Mouse (Mus musculus) MEL (cell line): ENCODE results near the gene Igf1r. TPM values are rescaled to one million over a fixed set of nuclear protein-coding genes. Genes with fewer than 3 reads are reported as not detected.
A peak's percentile ranks its signal among the peaks of the same experiment; 100 is the strongest.

Experiments used
- DNase-seq: peaks from one replicate; pipeline ENCODE4 v3.0.0; 2011; ENCODE audit warnings: low read depth, low spot score
- H3K27ac ChIP-seq: 2 replicates; pipeline ENCODE4 v1.5.1; 2012; ENCODE audit warnings: low read depth, mild to moderate bottlenecking, control low read depth, low read length, moderate library complexity; ENCODE audit not compliant: control insufficient read depth
- H3K27me3 ChIP-seq, 2 experiments: fragments of 150-350 bp in 1 of 2; sonication (generic) in 1 of 2; 2 replicates each; pipeline ENCODE4 v1.6.1; 2012; ENCODE audit warnings: low read length in 2 of 2, mild to moderate bottlenecking in 2 of 2, improper control_type of control experiment in 1 of 2, moderate library complexity in 1 of 2; ENCODE audit not compliant: insufficient read depth in 2 of 2, control insufficient read depth in 1 of 2
- H3K36me3 ChIP-seq, 2 experiments: 2 replicates each; pipeline ENCODE4 v1.6.1; 2012 to 2014; ENCODE audit warnings: low read length in 2 of 2, improper control_type of control experiment in 1 of 2, inconsistent platforms in 1 of 2, mild to moderate bottlenecking in 1 of 2; ENCODE audit not compliant: insufficient read depth in 2 of 2, control insufficient read depth in 1 of 2
- H3K4me1 ChIP-seq, 2 experiments: fragments of 150-350 bp in 1 of 2; sonication (generic) in 1 of 2; 2 replicates each; pipeline ENCODE4 v1.6.1; 2012; ENCODE audit warnings: low read length in 2 of 2, improper control_type of control experiment in 1 of 2, mild to moderate bottlenecking in 1 of 2; ENCODE audit not compliant: insufficient read depth in 2 of 2, control insufficient read depth in 1 of 2
- H3K4me3 ChIP-seq, 2 experiments: fragments of 150-350 bp in 1 of 2; sonication (generic) in 1 of 2; 2 replicates each; pipeline ENCODE4 v1.5.1; 2012; ENCODE audit warnings: low read depth in 2 of 2, low read length in 2 of 2, mild to moderate bottlenecking in 2 of 2, moderate library complexity in 2 of 2, control low read depth in 1 of 2, improper control_type of control experiment in 1 of 2; ENCODE audit not compliant: control insufficient read depth in 1 of 2, insufficient read depth in 1 of 2
- H3K79me2 ChIP-seq: 2 replicates; pipeline ENCODE4 v1.6.1; 2012; ENCODE audit warnings: mild to moderate bottlenecking, low read length, moderate library complexity; ENCODE audit not compliant: control insufficient read depth, poor library complexity, insufficient read depth
- H3K9ac ChIP-seq: 2 replicates; pipeline ENCODE4 v1.6.1; 2012; ENCODE audit warnings: low read depth, mild to moderate bottlenecking, control low read depth, low read length, moderate library complexity; ENCODE audit not compliant: control insufficient read depth, poor library complexity, severe bottlenecking
- H3K9me3 ChIP-seq: fragments of 150-350 bp; sonication (generic); replicated peaks from 2 replicates; pipeline ENCODE4 v1.6.1; 2012; ENCODE audit warnings: mild to moderate bottlenecking, low read length, improper control_type of control experiment, moderate library complexity; ENCODE audit not compliant: insufficient read depth
- BHLHE40 ChIP-seq: IDR thresholded peaks from 2 replicates; pipeline ENCODE4 v1.6.1; 2012; ENCODE audit warnings: low read depth, mild to moderate bottlenecking, inconsistent platforms, low read length, improper control_type of control experiment, borderline replicate concordance
- CHD1 ChIP-seq: IDR thresholded peaks from 2 replicates; pipeline ENCODE4 v1.6.1; 2012; ENCODE audit warnings: low read depth, mild to moderate bottlenecking, inconsistent platforms, low read length, improper control_type of control experiment
- CHD2 ChIP-seq: IDR thresholded peaks from 2 replicates; pipeline ENCODE4 v1.6.1; 2011; ENCODE audit warnings: low read length, improper control_type of control experiment
- E2F4 ChIP-seq: IDR thresholded peaks from 2 replicates; pipeline ENCODE4 v1.6.1; 2011; ENCODE audit warnings: low read depth, low read length, improper control_type of control experiment, borderline replicate concordance
- ELF1 ChIP-seq: IDR thresholded peaks from 2 replicates; pipeline ENCODE4 v1.6.1; 2014; ENCODE audit warnings: low read depth, mild to moderate bottlenecking, inconsistent platforms, low read length, improper control_type of control experiment, moderate library complexity
- EP300 ChIP-seq, 2 experiments: IDR thresholded peaks; 2 replicates each; pipeline ENCODE4 v1.6.1; 2011; ENCODE audit warnings: improper control_type of control experiment in 2 of 2, low read length in 2 of 2, low read depth in 1 of 2, mild to moderate bottlenecking in 1 of 2
- ETS1 ChIP-seq: IDR thresholded peaks from 2 replicates; pipeline ENCODE4 v1.6.1; 2012; ENCODE audit warnings: low read depth, mild to moderate bottlenecking, inconsistent platforms, low read length, improper control_type of control experiment, moderate library complexity
- GATA1 ChIP-seq: IDR thresholded peaks from 2 replicates; pipeline ENCODE4 v1.6.1; 2011; ENCODE audit warnings: low read depth, low read length, improper control_type of control experiment
- HCFC1 ChIP-seq: IDR thresholded peaks from 2 replicates; pipeline ENCODE4 v1.6.1; 2012; ENCODE audit warnings: low read depth, mild to moderate bottlenecking, inconsistent platforms, low read length, improper control_type of control experiment, moderate library complexity
- KAT2A ChIP-seq: conservative IDR thresholded peaks from 2 replicates; pipeline ENCODE4 v1.6.1; 2012; ENCODE audit warnings: low read depth, low read length, improper control_type of control experiment, inconsistent platforms
- MAFK ChIP-seq: IDR thresholded peaks from 2 replicates; pipeline ENCODE4 v1.6.1; 2011; ENCODE audit warnings: low read depth, mild to moderate bottlenecking, low read length, improper control_type of control experiment, borderline replicate concordance
- MAZ ChIP-seq: IDR thresholded peaks from 2 replicates; pipeline ENCODE4 v1.6.1; 2012; ENCODE audit warnings: low read depth, mild to moderate bottlenecking, inconsistent platforms, low read length, improper control_type of control experiment
- MEF2A ChIP-seq: IDR thresholded peaks from 2 replicates; pipeline ENCODE4 v1.6.1; 2014; ENCODE audit warnings: low read depth, mild to moderate bottlenecking, inconsistent platforms, low read length, improper control_type of control experiment; ENCODE audit not compliant: poor library complexity, insufficient replicate concordance, severe bottlenecking; ENCODE audit errors: extremely low read depth
- MYB ChIP-seq: IDR thresholded peaks from 2 replicates; pipeline ENCODE4 v1.6.1; 2011; ENCODE audit warnings: mild to moderate bottlenecking, low read depth, low read length, improper control_type of control experiment
- MYC ChIP-seq: IDR thresholded peaks from 2 replicates; pipeline ENCODE4 v1.6.1; 2011; ENCODE audit warnings: low read depth, mild to moderate bottlenecking, low read length, improper control_type of control experiment, moderate library complexity
- NRF1 ChIP-seq: IDR thresholded peaks from 2 replicates; pipeline ENCODE4 v1.6.1; 2014; ENCODE audit warnings: low read depth, mild to moderate bottlenecking, inconsistent platforms, low read length, improper control_type of control experiment, moderate library complexity; ENCODE audit not compliant: poor library complexity, insufficient read depth, severe bottlenecking
- POLR2A ChIP-seq, 2 experiments: IDR thresholded peaks; 2 replicates each; pipeline ENCODE4 v1.6.1; 2011 to 2012; ENCODE audit warnings: low read length in 2 of 2, mild to moderate bottlenecking in 2 of 2, control low read depth in 1 of 2, improper control_type of control experiment in 1 of 2, low read depth in 1 of 2, moderate library complexity in 1 of 2; ENCODE audit not compliant: control insufficient read depth in 1 of 2, insufficient read depth in 1 of 2, poor library complexity in 1 of 2
- POLR2AphosphoS5 ChIP-seq: IDR thresholded peaks from 2 replicates; pipeline ENCODE4 v1.6.1; 2012; ENCODE audit warnings: low read depth, borderline replicate concordance, mild to moderate bottlenecking, inconsistent platforms, low read length, moderate library complexity, mixed read lengths
- RAD21 ChIP-seq: IDR thresholded peaks from 2 replicates; pipeline ENCODE4 v1.6.1; 2011; ENCODE audit warnings: mild to moderate bottlenecking, low read depth, low read length, improper control_type of control experiment
- RCOR1 ChIP-seq: IDR thresholded peaks from 2 replicates; pipeline ENCODE4 v1.6.1; 2012; ENCODE audit warnings: low read depth, mild to moderate bottlenecking, inconsistent platforms, low read length, improper control_type of control experiment
- TAL1 ChIP-seq: IDR thresholded peaks from 2 replicates; pipeline ENCODE4 v1.6.1; 2012; ENCODE audit warnings: mild to moderate bottlenecking, inconsistent platforms, low read length, moderate library complexity, mixed read lengths
- TBP ChIP-seq: IDR thresholded peaks from 2 replicates; pipeline ENCODE4 v1.8.0; 2011; ENCODE audit warnings: low read depth, low read length, improper control_type of control experiment
- TCF12 ChIP-seq: IDR thresholded peaks from 2 replicates; pipeline ENCODE4 v1.6.1; 2014; ENCODE audit warnings: low read depth, mild to moderate bottlenecking, inconsistent platforms, low read length, improper control_type of control experiment, moderate library complexity
- USF1 ChIP-seq: IDR thresholded peaks from 2 replicates; pipeline ENCODE4 v1.6.1; 2014; ENCODE audit warnings: low read depth, mild to moderate bottlenecking, inconsistent platforms, low read length, improper control_type of control experiment, moderate library complexity
- polyA plus RNA-seq, 2 experiments: library from polyadenylated mRNA; stranded (reverse) in 1 of 2; unstranded in 1 of 2; fragments of >175 nt in 1 of 2; fragments of >200 nt in 1 of 2; gene quantifications; 2 replicates each; pipeline versions ENCODE4 v1.2.1 to v1.2.4; 2012; ENCODE audit warnings: low replicate concordance in 2 of 2, low read depth in 1 of 2; ENCODE audit not compliant: insufficient read length in 2 of 2, insufficient read depth in 1 of 2, missing spikeins in 1 of 2
- total RNA-seq: library from RNA; depleted of rRNA; stranded (reverse); fragments of 300-350 nt; gene quantifications from 2 replicates; pipeline ENCODE4 v1.2.3, GENCODE M21; 2012

The Igf1r gene
- total and polyA plus RNA-seq, 3 experiments: 11.8 to 11.9 TPM; not detected in 1

- H3K4me1 ChIP-seq: no peaks in the 10 kb centered on the region
- DNase-seq: no peak
- H3K79me2 ChIP-seq: no peaks in the 10 kb centered on the region
- no peaks in the 10 kb centered on the region for H3K9me3 ChIP-seq
- no peak for TF ChIP-seq MYC
- no peak for TF ChIP-seq E2F4
- TF ChIP-seq EP300 (IDR thresholded peaks at IDR 0.05; ENCODE audit: low read depth in 1 of 2, low read length in 2 of 2): no peak
- no peak for TF ChIP-seq MAFK
- no peak for TF ChIP-seq TCF12
- TF ChIP-seq POLR2A (IDR thresholded peaks at IDR 0.05; ENCODE audit: control insufficient read depth in 1 of 2, insufficient read depth in 1 of 2, low read depth in 1 of 2, low read length in 2 of 2, poor library complexity in 1 of 2): no peak
- H3K9ac ChIP-seq: no peak overlapping the region
- H3K4me3 ChIP-seq: no peak overlapping the region
- H3K27me3 ChIP-seq: no peaks in the 10 kb centered on the region
- H3K27ac ChIP-seq: no peak overlapping the region
- no peaks in the 10 kb centered on the region for H3K36me3 ChIP-seq
These were observed 202.0 kb downstream of the Igf1r start for GRCm38 (mm10) chr7:68154588-68154987.

DNA sequence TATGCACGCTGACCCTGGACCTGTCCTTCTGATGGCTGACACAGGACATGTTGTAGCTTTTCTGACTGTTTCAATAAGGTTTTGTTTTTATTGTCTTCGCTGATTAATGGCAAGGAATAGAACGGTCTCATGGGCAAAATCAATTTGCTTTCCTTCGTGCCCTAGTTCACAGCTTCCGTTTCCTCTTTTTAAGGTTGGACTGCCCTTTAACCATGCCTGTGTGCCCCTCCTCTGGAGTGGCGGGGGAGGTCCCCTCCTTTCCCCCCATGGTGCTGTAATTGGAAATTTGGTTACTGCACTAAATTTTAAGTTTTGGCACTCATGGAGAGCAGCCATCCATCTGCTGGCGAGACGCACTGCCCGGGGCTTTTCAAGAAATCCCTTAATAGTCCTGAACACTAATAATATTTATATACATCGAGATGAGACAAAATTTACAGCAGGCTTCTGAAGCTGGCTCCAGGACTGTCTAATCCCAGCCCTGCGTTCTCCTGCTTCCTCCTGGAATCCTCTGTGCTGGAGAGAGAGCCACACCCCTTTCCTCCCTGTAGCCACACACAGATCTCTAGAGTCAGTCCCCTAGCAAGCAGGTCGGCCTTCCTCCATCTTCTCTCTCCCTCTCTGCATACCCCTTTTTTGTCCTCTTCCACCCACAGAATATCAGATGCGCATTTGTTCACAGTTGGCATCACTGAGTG, 207.6 kb downstream of the Igf1r start:
- TF ChIP-seq USF1 (no peak), KAT2A (no peak)
- H3K4me1 ChIP-seq: peaks cover 18 to 30% of the 10 kb centered on the region in 2 experiments
- DNase-seq: no peak

GRCm38 (mm10) chr7:68164074-68164473, 211.4 kb downstream of the Igf1r start:
- H3K36me3 ChIP-seq: peaks cover 0 to 26% of the 10 kb centered on the region in 2 experiments; a peak in 2 of 4 replicates
- TF ChIP-seq HCFC1 (0 out of 2 replicates have a peak, but pooled peaks have one; percentile 42), MAFK (0 out of 2 replicates have a peak, but pooled peaks have one; percentile 33), ETS1 (peak; percentile 91), MYB (peak; percentile 65; the same call in 1 of the 2 replicates), ELF1 (peak; percentile 61; the same call in 1 of the 2 replicates), POLR2AphosphoS5 (no peak), BHLHE40 (peak; percentile 43; the same call in 1 of the 2 replicates), TCF12 (peak; percentile 98), CHD1 (no peak), TAL1 (peak; percentile 86), NRF1 (no peak), MEF2A (no peak), RCOR1 (peak; percentile 89), RAD21 (no peak), CHD2 (peak; percentile 78), MAZ (peak; percentile 86), TBP (0 out of 2 replicates have a peak, but pooled peaks have one; percentile 45), GATA1 (peak; percentile 98)

More for the DNA sequence above, 207.6 kb downstream of the Igf1r start:
- no peaks in the 10 kb centered on the region for H3K27me3 ChIP-seq
- H3K79me2 ChIP-seq: 0 out of 2 replicates have a peak, but pooled peaks cover 1% of the 10 kb centered on the region
- H3K4me3 ChIP-seq: no peak overlapping the region
- H3K36me3 ChIP-seq: peaks cover 0 to 26% of the 10 kb centered on the region in 2 experiments; a peak in 2 of 4 replicates
- H3K27ac ChIP-seq: no peak overlapping the region
- no peak overlapping the region for H3K9ac ChIP-seq
- no peaks in the 10 kb centered on the region for H3K9me3 ChIP-seq

More at GRCm38 (mm10) chr7:68164074-68164473, 211.4 kb downstream of the Igf1r start:
- Histone ChIP-seq H3K27me3 (no peaks in the 10 kb centered on the region), H3K4me3 (no peak overlapping the region), H3K79me2 (0 out of 2 replicates have a peak, but pooled peaks cover 1% of the 10 kb centered on the region), H3K4me1 (peaks cover 18 to 30% of the 10 kb centered on the region in 2 experiments), H3K9ac (peak overlapping the region; percentile 50; the same call in 1 of the 2 replicates), H3K27ac (peak overlapping the region; percentile 92), H3K9me3 (no peaks in the 10 kb centered on the region)
- DNase-seq: peak; percentile 93
